ENCODE assay signal across 14 mouse cellular contexts in the genomic region with DNA sequence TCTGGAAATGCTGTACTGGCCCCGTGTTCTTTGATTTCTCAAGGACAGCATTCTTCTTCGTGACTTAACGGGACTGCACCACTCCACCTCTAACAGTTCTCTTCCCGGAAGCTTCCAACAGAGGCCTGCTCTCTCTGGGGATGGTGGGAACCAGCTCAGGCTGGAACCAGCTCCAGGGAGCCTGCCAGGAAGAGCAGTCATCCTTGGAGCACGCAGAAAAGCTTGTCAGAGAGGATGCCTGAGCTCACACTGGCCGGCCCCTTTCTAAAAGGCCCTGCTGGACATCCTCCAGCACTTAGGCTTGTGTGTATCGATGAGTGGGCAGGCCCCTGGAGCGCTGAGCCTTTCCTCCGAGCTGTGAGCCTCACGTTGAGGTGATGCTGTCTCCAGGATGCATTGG. TPM values are rescaled to one million over a fixed set of nuclear protein-coding genes. Genes with fewer than 3 reads are reported as not detected.
DNase-seq lines count a peak whose midpoint lies in the region.
"Had no signal": no experiment of that assay in that cellular context is flagged by ENCODE, and none has a peak within 500 bp of the region (broad histone marks: within the 10 kb centered on the region; RNA-seq: fewer than 3 reads in every experiment).

No protein-coding gene starts in this region.

- no peak overlapping the region for H3K4me3 ChIP-seq in embryonic facial prominence, embryonic 10.5 days
- H3K4me3 ChIP-seq: hindbrain, embryonic 12.5 days; liver, embryonic 13.5 days; midbrain, embryonic 12.5 days had no signal

- no peak overlapping the region for H3K27ac ChIP-seq in embryonic facial prominence, embryonic 10.5 days (replicated peaks)
- H3K27ac ChIP-seq: hindbrain, embryonic 12.5 days; liver, embryonic 13.5 days; midbrain, embryonic 12.5 days had no signal

- H3K36me3 ChIP-seq in embryonic facial prominence, embryonic 10.5 days (replicated peaks) = peaks cover 84% of the 10 kb centered on the region

- H3K27me3 ChIP-seq in embryonic facial prominence, embryonic 10.5 days (replicated peaks; ENCODE audit: low read depth, poor library complexity, severe bottlenecking) = no peaks in the 10 kb centered on the region
- H3K27me3 ChIP-seq: hindbrain, embryonic 12.5 days; liver, embryonic 13.5 days; midbrain, embryonic 12.5 days had no signal

- H3K9me3 ChIP-seq in embryonic facial prominence, embryonic 10.5 days = peaks cover 3% of the 10 kb centered on the region; the same call in 1 of the 2 replicates
- H3K9me3 ChIP-seq: hindbrain, embryonic 12.5 days; liver, embryonic 13.5 days; midbrain, embryonic 12.5 days had no signal

- H3K4me1 ChIP-seq in embryonic facial prominence, embryonic 10.5 days = peaks cover 25% of the 10 kb centered on the region
- H3K4me1 ChIP-seq: hindbrain, embryonic 12.5 days; liver, embryonic 13.5 days; midbrain, embryonic 12.5 days had no signal

- intact Hi-C loops in heart, postnatal 10 days (cut with DNase I) = no loop called here

- 87% methylated on average over 10 of the region's 10 CpGs for WGBS in embryonic facial prominence, embryonic 10.5 days

- peak; percentile 29 to 30 for DNase-seq in cerebellum, postnatal 25 days
- no peak for DNase-seq in cerebellum, adult 11 months
- peak; percentile 37 for DNase-seq in ovary, adult 18-20 months (ENCODE audit: low spot score)
- no peak for DNase-seq in ovary, postnatal 10 days (ENCODE audit: low spot score)
- peak; percentile 66 to 68 for DNase-seq in heart, postnatal 10 days
- DNase-seq in embryonic facial prominence, embryonic 10.5 days (ENCODE audit: low spot score) = no peak
- no peak for DNase-seq in thymus, adult 18-20 months
- DNase-seq in left cerebral cortex, adult 18-20 months (ENCODE audit: low spot score in 2 of 2) = no peak
- DNase-seq: cerebellum, adult 2 months; liver, embryonic 13.5 days; lung, postnatal 14 days; thymus, postnatal 25 days had no signal

RNA-seq across cellular contexts. Expression of a gene that starts 20.6 kb away (rescaled TPM):
- 1 to 10 TPM; 5.1 to 5.7 TPM for total RNA-seq in heart, postnatal 10 days (2021)
- polyA plus RNA-seq in embryonic facial prominence, embryonic 10.5 days (2016; fragmentation: Nextera tagmentation; extraction: Ambion mirVana) = 20.7 and 22.0 TPM in 2 replicates
- 10 to 100 TPM; 11.2 to 12.3 TPM for total RNA-seq in left cerebral cortex, adult 18-20 months (2021)

RNA-seq across cellular contexts. Expression of a gene that starts 37.4 kb away (rescaled TPM):
- 10 to 100 TPM; 20.6 to 21.5 TPM for total RNA-seq in heart, postnatal 10 days (2021)
- polyA plus RNA-seq in embryonic facial prominence, embryonic 10.5 days (2016; fragmentation: Nextera tagmentation; extraction: Ambion mirVana) = 75.1 and 79.0 TPM in 2 replicates
- total RNA-seq in left cerebral cortex, adult 18-20 months (2021) = 10 to 100 TPM; 21.6 to 22.4 TPM

RNA-seq across cellular contexts. Expression of a gene that starts 46.3 kb away (rescaled TPM):
- total RNA-seq in heart, postnatal 10 days (2021) = 10 to 100 TPM; 54.4 to 55.6 TPM
- 44.4 and 48.1 TPM in 2 replicates for polyA plus RNA-seq in embryonic facial prominence, embryonic 10.5 days (2016; fragmentation: Nextera tagmentation; extraction: Ambion mirVana)
- 10 to 100 TPM; 31.2 to 33.8 TPM for total RNA-seq in left cerebral cortex, adult 18-20 months (2021)

RNA-seq across cellular contexts. Expression of a gene that starts 47.2 kb away (rescaled TPM):
- total RNA-seq in heart, postnatal 10 days (2021) = 10 to 100 TPM; 48.0 to 52.2 TPM
- polyA plus RNA-seq in embryonic facial prominence, embryonic 10.5 days (2016; fragmentation: Nextera tagmentation; extraction: Ambion mirVana) = 36.7 and 38.1 TPM in 2 replicates
- total RNA-seq in left cerebral cortex, adult 18-20 months (2021) = 10 to 100 TPM; 39.2 to 49.6 TPM

Comparison
In these comparisons a context has a peak if more than half of its experiments do, and no peak if none do; other contexts are left out.
1. DNase-seq: peak in cerebellum, postnatal 25 days (2 of 2), ovary, adult 18-20 months (single experiment) and heart, postnatal 10 days (2 of 2); none in cerebellum, adult 11 months (single experiment), ovary, postnatal 10 days (single experiment), embryonic facial prominence, embryonic 10.5 days (single experiment), thymus, adult 18-20 months (0 of 2) and left cerebral cortex, adult 18-20 months (0 of 2).